Mouse (Mus musculus): ENCODE data around the gene Cpt1b.

The Cpt1b gene

GRCm38 (mm10) chr15:89432946-89433345 is 7.3 kb upstream of the Cpt1b start:
- DNase-seq (ENCODE audit: low read depth): no peak

GRCm38 (mm10) chr15:89431806-89432205 is 6.1 kb upstream of the Cpt1b start:
- no peak for DNase-seq (ENCODE audit: low read depth)

DNA sequence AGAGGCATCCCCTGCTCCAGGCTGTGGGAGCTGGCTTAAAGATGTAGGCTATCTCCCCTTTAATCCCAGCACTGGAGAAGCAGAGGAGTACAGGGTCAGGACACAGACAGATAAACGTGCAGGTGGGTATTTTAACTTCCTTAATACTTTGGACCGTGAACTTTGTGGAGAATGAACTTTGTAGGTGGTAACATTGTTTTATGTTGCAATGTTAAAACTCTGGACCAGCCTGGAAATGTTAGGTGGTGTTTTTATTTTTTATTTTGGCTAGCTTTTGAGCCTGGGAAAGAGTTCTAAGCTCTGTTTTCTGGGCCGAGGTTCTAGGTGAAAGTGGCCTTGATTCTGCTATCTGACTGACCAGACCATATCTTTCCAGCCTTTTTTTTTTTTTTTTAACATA is 5.6 kb upstream of the Cpt1b start:
- DNase-seq (ENCODE audit: low read depth): no peak

GRCm38 (mm10) chr15:89430771-89431170 is 5.1 kb upstream of the Cpt1b start:
- DNase-seq (ENCODE audit: low read depth): peak; percentile 20

GRCm38 (mm10) chr15:89430341-89430740 is 4.7 kb upstream of the Cpt1b start:
- DNase-seq (ENCODE audit: low read depth): peak; percentile 53

- DNase-seq (ENCODE audit: low read depth): peak; percentile 94
Measured at GRCm38 (mm10) chr15:89429352-89430221, 3.9 kb upstream of the Cpt1b start, which contains the start of the genes C730034F03Rik, Gm44502 and Chkb. TSS of gene C730034F03Rik (plus strand) at chr15:89429589. TSS of gene Gm44502 (minus strand) at chr15:89429696. TSS of gene Chkb (minus strand) at chr15:89429908.

- peak; percentile 51 for DNase-seq (ENCODE audit: low read depth)
Measured at GRCm38 (mm10) chr15:89428821-89429351, 3.2 kb upstream of the Cpt1b start.

DNA sequence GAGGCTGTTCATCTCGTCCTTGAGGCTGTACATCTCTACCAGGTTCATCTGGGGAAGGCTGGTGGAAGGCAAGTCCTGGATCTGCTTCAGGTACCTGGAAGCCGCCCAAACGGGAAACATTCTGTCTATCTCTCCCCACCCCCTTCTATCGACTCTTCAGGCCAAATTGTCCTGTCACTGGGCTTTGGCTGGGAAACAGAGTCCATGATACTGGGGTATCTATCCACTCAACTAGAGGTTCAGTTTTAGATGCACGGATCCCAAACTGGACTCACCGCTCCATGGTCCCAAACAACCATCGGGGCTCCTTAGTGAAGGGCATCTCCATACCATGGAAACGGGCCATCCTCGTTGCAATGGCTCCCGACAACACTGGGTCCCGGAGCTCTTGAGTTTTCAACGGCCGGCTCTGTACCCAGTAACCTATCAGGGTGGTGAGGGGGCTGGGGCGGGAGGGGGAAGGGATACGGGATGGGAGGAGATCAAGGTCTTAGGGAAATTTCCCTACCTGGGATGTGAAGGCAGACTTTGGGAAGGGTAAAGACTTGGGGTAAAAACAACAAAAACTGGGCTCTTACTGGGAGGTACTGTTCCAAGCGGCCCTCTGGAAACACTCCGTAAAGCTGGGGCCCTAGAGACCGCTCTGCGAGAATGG is 2.6 kb upstream of the Cpt1b start:
- DNase-seq (ENCODE audit: low read depth): peak; percentile 15

- no peak for DNase-seq (ENCODE audit: low read depth)
Measured at GRCm38 (mm10) chr15:89426716-89427115, 1.1 kb upstream of the Cpt1b start.

- no peak for DNase-seq (ENCODE audit: low read depth)
Measured at GRCm38 (mm10) chr15:89424621-89425020, 1.0 kb downstream of the Cpt1b start.

DNA sequence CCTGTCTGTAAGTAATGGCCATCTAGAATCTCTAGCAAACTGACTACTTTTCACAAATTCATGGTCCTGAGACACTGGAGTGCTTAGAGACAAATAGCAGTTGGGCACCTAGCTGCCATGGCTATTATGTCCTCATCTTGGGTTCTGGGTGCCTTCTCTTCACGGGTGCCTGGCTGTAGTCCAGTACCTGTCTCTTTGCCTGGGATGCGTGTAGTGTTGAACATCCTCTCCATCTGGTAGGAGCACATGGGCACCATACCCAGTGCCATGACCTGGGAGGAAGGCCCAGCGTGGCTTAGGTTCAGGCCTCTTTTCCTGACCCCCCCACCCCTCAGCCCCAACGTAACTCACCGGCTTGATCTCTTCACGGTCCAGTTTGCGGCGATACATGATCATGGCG is 3.7 kb downstream of the Cpt1b start:
- DNase-seq (ENCODE audit: low read depth): no peak

DNA sequence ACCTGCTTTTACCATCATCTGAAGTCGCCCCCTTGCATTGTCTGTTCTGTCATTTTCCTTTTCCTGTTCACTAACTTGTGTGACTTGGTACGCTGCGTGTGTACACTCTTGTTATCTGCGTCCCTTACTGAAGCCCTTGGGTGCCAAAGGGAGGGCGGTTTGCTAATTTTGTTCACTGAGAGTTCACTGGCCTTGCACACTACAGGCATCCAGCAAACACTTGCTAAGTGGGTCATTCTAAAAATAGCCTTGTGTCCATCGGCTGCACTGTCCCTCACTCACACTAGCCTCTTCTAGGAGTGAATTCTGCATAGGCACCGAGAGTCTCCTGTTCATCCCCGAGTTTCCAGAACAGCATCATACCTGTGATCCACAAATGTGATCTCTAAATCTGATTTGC is 10.4 kb downstream of the Cpt1b start:
- DNase-seq (ENCODE audit: low read depth): no peak

DNA sequence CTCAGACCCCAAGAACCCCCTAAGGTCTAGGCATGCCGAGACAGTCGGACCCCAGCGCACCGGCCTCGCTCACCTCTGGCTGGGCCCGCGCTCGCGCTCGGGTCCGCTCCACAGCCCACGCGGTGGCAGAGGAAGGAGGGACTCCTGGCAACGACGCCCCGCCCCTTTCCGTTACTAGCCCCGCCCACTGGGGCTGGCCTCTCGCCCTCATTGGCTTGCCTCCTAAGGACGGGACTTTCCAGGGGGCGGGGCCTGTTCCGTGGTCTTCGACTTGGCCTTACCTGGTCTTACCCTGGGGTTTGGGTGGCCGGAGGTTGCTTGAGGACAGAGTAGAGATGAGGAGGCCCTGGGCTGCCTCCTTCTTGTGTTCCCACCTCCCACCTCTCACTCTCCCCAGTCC is 15.5 kb downstream of the Cpt1b start, which contains the start of gene Syce3:
TSS of gene Syce3 (minus strand) at position 386 of the 400 bp plus-strand sequence.
- no peak for DNase-seq (ENCODE audit: low read depth)

- DNase-seq (ENCODE audit: low read depth): no peak
Measured at GRCm38 (mm10) chr15:89406691-89407090, 19.0 kb downstream of the Cpt1b start.

DNA sequence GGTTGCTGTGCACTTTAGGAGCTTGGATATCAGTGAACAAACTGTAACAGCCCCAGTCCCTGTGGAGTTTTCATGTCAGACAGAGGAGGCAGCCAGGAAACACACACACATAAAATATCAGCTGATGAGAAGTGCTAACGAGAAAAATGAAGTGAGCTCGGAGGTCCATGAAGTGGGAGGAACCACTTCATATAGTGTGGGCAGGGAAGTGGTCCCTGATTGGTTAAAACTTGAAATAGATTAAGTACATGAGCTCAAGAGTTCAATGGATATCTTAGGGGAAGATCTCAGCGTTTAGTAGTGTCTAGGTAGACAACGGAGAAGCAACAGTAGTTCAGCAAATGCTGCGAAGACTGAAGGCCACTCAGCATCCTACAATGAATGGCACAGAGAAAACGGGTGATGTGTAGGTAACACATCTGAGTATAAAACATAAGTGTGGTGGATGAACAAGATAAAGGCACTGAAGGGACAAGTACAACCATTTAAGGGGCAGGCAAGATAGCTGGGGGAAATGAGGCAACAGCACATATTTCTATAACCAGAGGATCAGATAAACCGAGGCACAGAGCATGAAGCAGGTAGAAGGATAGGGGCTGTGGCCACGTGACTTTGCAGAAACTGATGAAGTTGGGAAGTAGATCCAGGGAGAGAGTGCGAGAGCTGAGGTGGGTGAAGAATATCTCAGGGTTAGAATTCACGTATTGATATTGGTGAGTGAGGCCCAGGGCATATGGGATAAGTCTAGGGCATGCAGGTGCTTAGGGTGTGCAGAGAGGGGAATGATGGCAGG is 20.6 kb downstream of the Cpt1b start:
- DNase-seq (ENCODE audit: low read depth): no peak

DNA sequence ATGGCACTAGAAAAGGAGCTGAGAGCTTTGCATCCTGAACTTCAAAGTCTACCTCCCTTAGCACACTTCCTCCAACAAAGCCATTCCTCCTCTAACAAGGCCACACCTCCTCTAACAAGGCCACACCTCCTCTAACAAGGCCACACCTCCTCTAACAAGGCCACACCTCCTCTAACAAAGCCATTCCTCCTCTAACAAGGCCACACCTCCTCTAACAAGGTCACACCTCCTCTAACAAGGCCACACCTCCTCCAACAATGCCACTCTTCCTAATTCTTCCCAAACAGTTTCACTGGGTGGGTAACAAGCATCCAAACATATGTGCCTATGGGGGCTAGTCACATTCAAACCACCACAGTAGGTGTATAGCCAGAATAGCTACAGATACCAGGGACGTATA is 23.2 kb downstream of the Cpt1b start:
- no peak for DNase-seq (ENCODE audit: low read depth)

DNA sequence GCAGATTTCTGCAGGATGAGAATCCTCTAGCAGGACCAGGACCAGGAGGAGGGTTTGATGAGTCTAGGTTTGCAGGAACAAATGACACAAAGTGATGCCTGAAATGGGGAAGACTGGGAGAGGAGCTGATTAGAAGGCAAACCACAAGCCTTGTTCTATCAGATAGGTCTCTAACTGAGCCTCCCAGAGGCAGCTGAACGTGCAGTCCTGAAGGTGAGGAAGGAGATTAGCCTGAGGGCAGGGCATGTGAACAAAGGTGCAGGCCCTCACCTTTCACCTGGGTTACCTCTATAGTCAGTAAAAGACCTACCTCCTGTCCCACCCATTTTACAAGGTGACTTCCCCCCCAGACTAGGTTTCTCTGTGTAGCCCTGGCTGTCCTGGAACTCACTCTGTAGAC is 25.9 kb downstream of the Cpt1b start:
- DNase-seq (ENCODE audit: low read depth): no peak

DNA sequence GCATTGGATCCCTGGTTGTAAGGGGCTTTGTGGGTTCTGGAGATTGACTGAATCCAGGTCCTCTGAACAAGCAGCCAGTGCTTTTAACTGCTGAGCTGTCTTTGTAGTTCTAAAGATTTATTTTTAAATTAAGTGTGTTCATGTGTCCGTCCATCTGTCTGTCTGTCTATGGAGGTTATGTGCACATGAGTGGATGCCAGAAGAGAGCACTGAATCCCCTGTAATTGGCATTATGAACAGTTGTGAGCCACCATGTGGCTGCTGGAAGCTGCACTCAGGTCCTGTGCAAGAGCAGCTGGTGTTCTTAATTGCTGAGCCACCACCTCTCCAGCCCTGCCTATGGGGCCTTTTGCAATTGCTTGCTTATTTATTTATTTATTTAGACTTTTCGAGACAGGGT is 27.5 kb downstream of the Cpt1b start:
- no peak for DNase-seq (ENCODE audit: low read depth)

DNA sequence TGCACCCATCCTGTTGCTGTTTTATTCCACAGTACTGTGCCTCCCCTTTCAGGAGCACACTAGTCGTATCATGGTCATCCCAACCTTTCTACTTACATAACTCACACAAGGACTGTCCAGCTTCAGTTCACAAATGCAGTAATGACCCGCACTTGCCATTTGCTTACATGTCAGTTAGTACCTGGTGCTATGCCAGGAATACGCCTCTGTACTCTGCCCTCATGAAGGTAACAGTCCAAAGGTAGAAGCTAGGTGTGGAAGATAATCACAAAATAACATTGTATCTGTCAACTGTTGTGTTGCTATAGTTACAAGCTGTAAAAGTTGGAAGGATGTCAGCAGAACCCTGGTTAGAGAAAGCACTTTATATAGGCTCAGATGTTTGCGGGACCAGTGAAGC is 28.8 kb downstream of the Cpt1b start:
- no peak for DNase-seq (ENCODE audit: low read depth)

- no peak for DNase-seq (ENCODE audit: low read depth)
Measured at GRCm38 (mm10) chr15:89390081-89390480, 35.6 kb downstream of the Cpt1b start.

- peak; percentile 50 for DNase-seq (ENCODE audit: low read depth)
Measured at GRCm38 (mm10) chr15:89387127-89387526, 38.5 kb downstream of the Cpt1b start.

DNA sequence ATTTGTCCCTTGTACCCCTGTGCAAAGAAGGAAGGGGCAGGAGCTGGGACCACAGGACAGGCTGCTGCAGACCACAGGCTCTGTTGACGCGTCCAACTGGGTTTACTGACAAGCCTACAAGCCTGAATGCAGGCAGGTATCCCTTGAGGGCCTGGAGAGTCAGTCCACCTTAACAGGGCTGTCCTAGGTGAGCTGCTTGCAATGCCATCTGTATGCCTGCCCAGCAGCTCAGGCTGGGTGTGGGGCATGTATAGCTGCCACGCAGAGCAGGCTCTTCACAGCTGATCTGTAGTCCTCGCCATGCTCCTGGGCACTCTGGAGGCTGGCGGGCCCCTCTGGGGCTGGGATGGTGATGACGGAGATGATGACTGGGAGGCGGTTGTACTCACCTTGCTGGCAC is 41.0 kb downstream of the Cpt1b start, which contains the start of gene Klhdc7b:
TSS of gene Klhdc7b (plus strand) at position 301 of the 400 bp plus-strand sequence.
- DNase-seq (ENCODE audit: low read depth): no peak
